Mouse (Mus musculus) heart, postnatal 0 days (tissue): ENCODE measurements around the gene Slc25a39.

ENCODE experiments used
- CTCF ChIP-seq: IDR thresholded peaks from 2 replicates; pipeline ENCODE4 v1.5.1; 2016; ENCODE audit warnings: antibody characterized with exemption, control low read depth, low read depth
- EP300 ChIP-seq: IDR thresholded peaks from 2 replicates; pipeline ENCODE4 v1.6.1; 2016; ENCODE audit warnings: antibody characterized with exemption, low read depth

DNA sequence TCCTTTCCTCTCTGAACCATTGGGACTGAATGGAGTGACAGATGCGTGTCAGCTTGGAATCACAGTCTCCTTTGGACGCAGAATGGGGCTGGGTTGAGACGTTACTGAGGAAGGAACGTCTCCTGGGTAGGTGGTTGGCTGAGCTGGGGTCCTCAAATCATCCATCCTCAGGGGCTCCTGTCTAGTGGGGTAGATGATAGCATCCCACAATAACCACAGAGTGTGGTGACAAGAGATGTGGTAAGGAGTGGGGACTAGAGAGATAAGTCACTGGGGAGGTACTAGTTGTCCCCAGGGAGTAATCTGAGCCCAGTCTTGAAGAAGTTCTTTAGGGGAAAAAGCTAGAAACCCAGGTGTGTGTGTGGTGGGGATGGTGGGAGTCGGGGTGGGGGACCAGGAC, 39.4 kb downstream of the Slc25a39 start:
- no peak for TF ChIP-seq CTCF
- no peak for TF ChIP-seq EP300
